Mouse (Mus musculus): ENCODE data around the gene Cda.

Gene Cda

DNA sequence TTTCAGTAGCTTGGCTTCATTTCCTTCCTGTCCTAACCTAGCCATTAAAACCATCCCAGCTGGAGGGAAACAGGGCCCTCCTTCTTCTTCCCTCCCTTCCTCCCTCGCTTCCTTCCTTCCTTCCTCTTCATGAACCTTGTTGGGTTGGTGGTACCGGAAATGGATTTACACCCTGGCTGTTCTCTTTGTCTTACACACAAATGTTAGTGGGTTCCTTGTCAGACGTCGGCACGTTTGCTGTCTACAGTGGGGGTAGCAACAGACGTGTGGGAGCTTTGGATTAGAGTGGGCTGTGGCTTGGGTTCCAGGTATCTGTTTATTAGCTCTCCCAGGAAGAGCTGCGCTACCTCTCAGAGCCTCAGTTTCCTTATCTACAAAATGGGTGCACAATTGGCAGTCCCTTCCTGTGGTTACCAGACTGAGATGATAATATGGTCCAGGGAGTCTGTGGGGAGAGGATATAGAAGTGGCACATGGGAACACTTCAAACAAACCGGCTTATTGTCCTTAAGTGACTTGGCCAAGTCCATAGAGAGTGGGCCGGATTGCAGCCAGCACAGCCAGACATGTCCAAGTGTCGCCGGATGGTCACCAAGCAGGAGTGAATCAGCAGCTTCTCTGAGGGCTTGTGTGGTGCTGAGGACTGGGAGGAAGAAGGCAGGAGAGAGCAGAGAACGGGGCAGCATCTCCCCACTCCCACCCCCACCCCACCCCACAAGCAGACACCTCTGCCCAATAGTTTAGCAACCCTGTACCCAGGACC is 887 bp upstream of the Cda start:
- DNase-seq (ENCODE audit: low spot score) = no peak

GRCm38 (mm10) chr4:138366561-138366960 is 1.2 kb downstream of the Cda start:
- DNase-seq (ENCODE audit: low spot score) = no peak

DNA sequence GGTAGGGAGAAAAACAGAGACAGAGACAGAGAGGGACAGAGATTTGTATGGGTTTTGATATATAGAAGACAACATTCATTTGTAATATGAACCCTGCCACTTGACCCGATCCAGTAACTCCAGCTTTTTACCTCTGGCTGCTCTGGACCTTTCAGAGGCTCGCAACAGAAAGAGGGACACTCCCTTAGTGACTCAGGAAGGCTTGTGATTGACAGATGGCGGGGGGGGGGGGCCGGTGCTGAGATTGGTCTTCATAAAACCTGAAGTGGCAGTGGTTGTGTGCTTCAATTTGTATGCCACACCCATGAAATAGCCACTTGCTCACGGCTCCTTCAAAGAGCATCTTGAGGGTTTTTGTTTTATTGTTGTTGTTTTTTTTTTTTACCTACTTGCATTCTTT is 4.3 kb downstream of the Cda start:
- no peak for DNase-seq (ENCODE audit: low spot score)

DNA sequence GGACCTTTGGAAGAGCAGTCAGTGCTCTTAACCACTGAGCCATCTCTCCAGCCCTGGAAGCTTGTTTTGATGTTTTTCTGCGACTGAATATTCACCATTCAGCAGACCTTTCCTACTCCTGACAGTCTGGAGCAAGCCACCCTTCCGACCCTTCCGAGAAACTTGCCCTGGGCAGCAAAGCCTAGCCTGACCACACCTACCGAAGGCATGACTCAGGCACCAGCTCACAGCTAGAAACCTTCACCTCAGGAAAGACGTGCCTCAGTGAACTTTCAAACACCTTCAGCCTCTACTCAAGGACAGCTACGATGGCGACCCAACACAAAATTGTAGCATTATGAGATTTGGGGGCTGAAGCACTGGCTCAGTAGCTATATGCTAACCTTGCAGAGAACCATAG is 4.9 kb downstream of the Cda start:
- DNase-seq (ENCODE audit: low spot score) = no peak

- DNase-seq (ENCODE audit: low spot score) = no peak
These were observed 6.4 kb downstream of the Cda start for GRCm38 (mm10) chr4:138361370-138361821.

- no peak for DNase-seq (ENCODE audit: low spot score)
These were observed 9.6 kb downstream of the Cda start for GRCm38 (mm10) chr4:138358176-138358575.

GRCm38 (mm10) chr4:138356551-138356950 is 11.2 kb downstream of the Cda start:
- no peak for DNase-seq (ENCODE audit: low spot score)

GRCm38 (mm10) chr4:138356141-138356540 is 11.7 kb downstream of the Cda start:
- no peak for DNase-seq (ENCODE audit: low spot score)

DNA sequence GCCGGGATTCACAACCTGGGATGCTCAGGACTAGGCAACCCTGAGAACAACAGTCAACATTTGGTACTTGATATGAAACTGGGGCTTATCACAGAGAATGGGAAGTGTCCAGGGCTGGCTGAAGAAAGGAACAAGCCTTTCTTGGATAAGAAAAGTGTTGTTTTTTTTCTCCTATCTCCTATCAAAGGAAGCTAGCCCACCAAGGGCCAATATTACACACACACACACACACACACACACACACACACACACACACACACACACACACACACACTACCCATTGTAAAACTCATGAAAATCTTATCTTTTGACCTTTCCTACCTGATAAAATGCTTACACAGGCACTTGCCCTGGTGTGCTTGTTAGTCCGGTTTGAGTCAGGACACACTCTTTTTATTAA is 12.3 kb downstream of the Cda start:
- no peak for DNase-seq (ENCODE audit: low spot score)

DNA sequence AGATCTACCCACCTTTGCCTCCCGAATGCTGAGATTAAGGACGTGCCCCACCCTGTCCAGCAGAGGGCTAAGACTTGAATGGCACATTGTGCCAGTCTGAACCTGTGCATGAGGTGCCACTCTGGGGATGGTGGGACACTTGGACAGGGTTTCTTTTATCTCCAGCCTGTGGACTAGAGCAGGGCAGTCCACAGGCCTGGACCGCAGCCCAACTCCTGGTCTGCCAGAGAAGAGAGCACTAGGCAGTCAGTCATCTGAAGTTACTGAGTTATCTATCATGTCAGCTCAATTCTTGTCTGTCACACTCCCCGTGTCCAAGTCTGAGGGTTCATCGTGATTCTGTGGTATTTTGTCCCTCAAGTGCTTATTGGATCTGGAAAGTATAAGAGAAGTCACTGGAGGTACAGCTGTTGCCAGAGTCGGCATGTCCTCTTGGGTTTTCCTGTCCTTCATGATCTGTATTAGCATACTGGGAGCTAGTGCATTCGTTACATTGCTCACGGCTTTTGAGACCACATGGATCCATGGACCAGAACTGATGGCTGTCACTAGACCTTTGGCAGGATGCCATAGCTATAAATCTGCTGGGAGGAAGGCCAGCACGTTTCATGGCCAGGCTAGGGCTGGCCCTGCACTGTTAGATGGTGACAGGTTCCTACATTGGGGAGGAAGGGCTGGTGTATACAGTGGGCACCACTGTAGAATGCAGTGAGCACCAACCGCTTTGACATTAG is 14.2 kb downstream of the Cda start:
- DNase-seq (ENCODE audit: low spot score) = no peak

DNA sequence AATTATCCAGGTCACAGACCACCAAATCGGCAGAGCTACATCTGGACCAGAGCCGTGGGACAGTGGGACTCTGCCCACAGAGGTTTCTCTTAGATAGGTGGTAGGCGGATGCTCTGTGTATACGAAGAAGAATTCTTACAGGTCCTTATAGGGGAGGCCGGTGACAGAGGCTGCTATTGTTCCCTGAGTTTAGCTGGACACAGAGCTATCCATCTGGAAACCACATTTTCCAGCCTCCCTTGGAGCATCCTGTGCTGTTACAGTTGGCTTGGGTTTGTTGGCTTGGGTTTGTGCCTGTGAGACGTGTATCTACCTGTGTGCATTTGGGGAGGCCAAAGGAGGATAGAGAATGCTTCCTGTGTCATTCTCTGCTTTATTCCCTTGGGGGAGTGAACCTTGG is 15.1 kb downstream of the Cda start:
- no peak for DNase-seq (ENCODE audit: low spot score)

DNA sequence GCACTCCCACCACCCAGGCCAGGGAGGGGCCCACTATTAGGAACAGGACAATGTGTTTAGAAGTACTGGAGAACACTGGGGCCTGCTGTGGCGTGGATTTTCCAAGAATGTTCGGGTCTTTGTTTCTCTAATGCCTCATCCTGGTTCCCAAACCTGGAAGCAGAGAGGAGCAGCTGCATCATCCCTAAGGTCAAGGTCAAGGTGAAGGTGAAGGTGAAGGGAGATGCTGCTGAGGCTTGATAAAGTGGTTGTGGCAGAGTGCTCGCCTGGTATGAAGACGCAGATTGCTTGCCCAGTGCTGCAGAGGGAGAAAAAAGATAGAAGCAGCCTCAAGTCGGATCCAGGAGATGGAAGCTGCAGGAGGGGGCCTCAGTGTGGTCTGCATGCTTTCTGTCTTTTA is 16.0 kb downstream of the Cda start:
- DNase-seq (ENCODE audit: low spot score) = no peak

DNA sequence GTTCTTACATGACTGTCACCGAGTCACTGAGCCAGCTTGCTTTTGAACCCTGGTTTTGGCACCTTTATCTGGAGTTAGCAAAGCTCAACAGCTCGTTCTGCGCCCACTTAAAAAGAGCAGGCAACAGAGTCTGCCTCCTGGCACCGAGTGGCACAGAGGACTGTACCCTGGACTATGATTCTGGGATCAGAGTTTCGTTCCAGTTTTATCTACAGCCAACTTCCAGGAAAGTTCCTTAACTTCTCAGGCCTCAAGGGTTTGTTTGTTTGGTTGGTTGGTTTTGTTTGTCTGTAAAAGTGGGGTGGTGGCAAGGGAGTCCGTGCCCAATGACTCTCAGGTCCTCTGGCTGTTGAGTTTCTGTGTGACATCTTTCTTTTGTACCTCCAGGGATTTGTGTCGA is 19.1 kb downstream of the Cda start:
- DNase-seq (ENCODE audit: low spot score) = no peak

DNA sequence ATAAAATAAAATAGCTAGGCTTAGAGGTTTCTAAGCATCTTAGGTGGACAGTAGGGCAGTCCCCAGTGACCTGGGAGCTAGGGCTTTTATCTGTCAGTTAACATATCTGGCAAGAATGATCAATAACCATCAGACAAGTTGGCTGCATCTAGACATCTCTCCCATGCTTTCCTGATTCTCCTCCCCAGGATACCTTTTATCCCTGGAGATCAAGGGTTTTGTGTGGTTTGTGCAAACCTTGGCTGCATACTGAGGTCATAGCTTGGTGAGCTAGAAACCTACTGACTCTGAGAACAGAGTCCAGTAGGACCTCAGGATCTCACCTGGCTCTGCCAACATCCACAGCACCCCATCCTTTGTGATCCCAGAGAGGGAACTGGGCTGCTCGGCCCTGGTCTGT is 20.5 kb downstream of the Cda start:
- no peak for DNase-seq (ENCODE audit: low spot score)

- DNase-seq (ENCODE audit: low spot score) = no peak
These were observed 22.8 kb downstream of the Cda start for GRCm38 (mm10) chr4:138344891-138345545.

GRCm38 (mm10) chr4:138343341-138343837 is 24.4 kb downstream of the Cda start:
- no peak for DNase-seq (ENCODE audit: low spot score)

DNA sequence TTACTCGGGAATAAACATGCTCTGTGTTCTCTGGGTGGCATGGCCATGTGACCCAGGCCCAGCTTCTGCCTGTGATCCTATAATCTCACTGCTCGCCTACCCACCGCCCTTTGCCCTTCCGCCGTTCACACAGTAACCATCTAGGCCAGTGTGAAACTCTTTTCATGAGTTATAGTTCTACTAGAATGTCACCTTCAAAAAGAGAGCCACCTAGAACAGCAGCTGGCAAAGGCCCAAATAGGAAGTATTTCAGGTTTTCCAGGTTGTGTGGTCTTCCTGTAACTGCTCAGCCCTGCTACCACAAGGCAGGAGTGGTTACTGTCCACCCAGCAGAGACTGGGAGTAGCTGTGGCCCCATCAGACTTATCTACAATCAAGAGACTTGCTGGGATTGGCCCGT is 25.0 kb downstream of the Cda start:
- no peak for DNase-seq (ENCODE audit: low spot score)

DNA sequence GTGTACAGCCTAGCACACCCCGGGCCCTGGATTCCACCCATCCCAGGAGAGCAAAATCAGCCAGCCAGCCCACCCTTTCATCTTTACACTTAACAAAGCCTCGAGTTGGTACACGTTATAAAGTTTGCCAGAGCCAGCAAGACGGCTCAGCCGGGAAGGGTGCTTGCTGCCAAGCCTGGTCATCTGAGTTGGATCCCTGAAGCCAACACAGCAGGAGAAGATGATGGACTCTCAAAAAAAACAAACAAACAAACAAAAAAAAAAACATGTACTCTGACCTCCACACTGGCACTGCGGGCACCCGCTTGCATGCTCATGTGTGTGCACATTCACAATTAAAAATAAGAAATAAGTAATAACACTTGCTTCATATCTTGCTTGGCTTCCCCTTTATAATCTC is 25.7 kb downstream of the Cda start:
- no peak for DNase-seq (ENCODE audit: low spot score)

DNA sequence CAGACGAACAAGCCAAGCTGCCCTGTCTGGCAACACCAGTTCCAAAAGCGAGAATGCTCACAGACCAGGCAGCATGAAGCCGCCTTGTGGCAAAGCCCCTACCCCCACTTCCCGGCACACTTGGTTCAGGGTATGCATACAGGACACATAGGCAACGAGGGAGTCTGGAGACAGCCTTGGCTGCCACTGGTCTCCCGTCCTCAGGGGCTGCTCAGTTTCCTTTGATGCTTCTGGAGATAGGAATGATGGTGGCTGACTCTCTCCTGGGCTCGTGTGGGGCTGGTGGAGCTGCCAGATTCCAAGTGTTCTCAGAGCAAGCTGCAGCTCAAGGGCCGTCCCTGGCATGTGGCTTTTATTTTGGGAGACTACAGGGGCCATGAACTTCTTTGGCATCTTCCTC is 26.4 kb downstream of the Cda start:
- no peak for DNase-seq (ENCODE audit: low spot score)

DNA sequence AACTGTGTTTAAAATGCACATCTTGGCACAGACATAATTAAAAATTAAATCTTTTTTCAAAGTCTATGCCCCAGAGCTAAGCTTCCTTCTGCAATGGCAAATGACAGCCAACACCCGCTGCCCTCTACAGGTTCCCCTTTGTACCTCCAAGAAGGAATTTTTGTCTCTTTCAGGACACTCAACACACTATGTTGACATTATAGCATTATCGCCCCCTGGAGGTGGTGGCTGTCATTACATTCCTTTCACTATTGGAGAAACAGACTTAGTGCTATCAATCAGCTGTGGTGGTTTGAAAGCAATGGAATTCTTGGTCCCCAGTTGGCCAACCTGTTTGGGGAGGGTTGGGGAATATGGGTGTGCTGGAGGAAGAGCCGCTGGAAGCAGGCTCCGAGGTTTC is 27.8 kb downstream of the Cda start:
- peak; percentile 62 for DNase-seq (ENCODE audit: low spot score)

GRCm38 (mm10) chr4:138337341-138337740 is 30.5 kb downstream of the Cda start:
- DNase-seq (ENCODE audit: low spot score) = no peak

DNA sequence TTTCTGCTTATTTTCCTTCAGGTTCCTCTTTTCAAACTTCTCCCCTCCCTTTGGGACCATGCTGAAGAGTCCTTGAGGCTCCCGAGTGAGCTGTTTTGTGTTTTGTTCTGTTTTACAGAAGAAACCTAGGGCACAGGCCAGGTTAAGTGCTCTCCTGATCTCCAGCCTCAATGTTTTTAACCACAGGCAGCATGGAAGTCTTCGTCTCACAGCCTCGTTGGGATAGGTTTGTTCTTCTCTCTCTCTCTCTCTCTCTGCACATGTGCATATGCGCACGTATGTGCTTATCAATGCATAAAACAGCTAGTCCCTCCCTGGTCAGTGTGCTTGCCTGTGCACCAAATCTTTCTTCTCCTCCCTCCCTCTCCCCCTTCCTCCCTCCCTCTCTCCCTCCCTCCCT is 30.9 kb downstream of the Cda start:
- no peak for DNase-seq (ENCODE audit: low spot score)

DNA sequence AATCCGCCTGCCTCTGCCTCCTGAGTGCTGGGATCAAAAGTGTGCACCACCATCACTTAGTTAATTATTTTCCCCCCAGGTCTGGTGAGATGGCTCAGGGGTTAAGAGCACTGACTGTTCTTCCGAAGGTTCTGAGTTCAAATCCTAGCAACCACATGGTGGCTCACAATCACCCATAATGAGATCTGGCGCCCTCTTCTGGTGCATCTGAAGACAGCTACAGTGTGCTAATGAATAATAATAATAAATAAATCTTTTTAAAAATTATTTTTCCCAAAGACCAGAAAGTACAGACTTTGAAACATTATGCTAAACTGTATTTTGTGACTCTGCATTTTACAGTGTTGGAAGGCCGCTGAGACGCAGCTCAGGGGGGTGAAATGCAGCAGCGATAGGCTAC is 32.1 kb downstream of the Cda start:
- no peak for DNase-seq (ENCODE audit: low spot score)
